Mouse (Mus musculus) heart, embryonic 12.5 days (tissue): ENCODE results near the gene Eef2k. TPM values are rescaled to one million over a fixed set of nuclear protein-coding genes. Genes with fewer than 3 reads are reported as not detected.
"Not testable (repeated sequence)": the region's sequence is repeated elsewhere in the genome, so short reads cannot be mapped to it uniquely, and the experiment has no call there.

Source experiments
- ATAC-seq: fragments of 200-750 bp; cut with Nextera tagmentation; 2 replicates; pipeline ENCODE4 v1.8.0; 2017; ENCODE audit warnings: moderate TSS enrichment, moderate library complexity; ENCODE audit not compliant: insufficient number of reproducible peaks, low FRiP score
- H3K27ac ChIP-seq: fragments of 300-500 bp; sonication (generic); 2 replicates; pipeline ENCODE4 v1.5.1; 2016; ENCODE audit warnings: mild to moderate bottlenecking, moderate library complexity; ENCODE audit not compliant: poor library complexity, severe bottlenecking
- H3K27me3 ChIP-seq: fragments of 300-500 bp; sonication (generic); replicated peaks from 2 replicates; pipeline ENCODE4 v1.6.1; 2016; ENCODE audit warnings: mild to moderate bottlenecking, moderate library complexity
- H3K36me3 ChIP-seq: fragments of 300-500 bp; sonication (generic); 2 replicates; pipeline ENCODE4 v1.6.1; 2016; ENCODE audit warnings: mild to moderate bottlenecking, moderate library complexity
- H3K4me1 ChIP-seq: fragments of 300-500 bp; sonication (generic); replicated peaks from 2 replicates; pipeline ENCODE4 v1.6.1; 2016; ENCODE audit warnings: mild to moderate bottlenecking
- H3K4me2 ChIP-seq: fragments of 300-500 bp; sonication (generic); 2 replicates; pipeline ENCODE4 v1.6.1; 2016; ENCODE audit warnings: mild to moderate bottlenecking, moderate library complexity
- H3K4me3 ChIP-seq: fragments of 300-500 bp; sonication (generic); 2 replicates; pipeline ENCODE4 v1.5.1; 2016; ENCODE audit warnings: mild to moderate bottlenecking
- H3K9ac ChIP-seq: fragments of 300-500 bp; sonication (generic); 2 replicates; pipeline ENCODE4 v1.6.1; 2016; ENCODE audit warnings: mild to moderate bottlenecking, moderate library complexity
- H3K9me3 ChIP-seq: fragments of 300-500 bp; sonication (generic); replicated peaks from 2 replicates; pipeline ENCODE4 v1.6.1; 2016; ENCODE audit warnings: mild to moderate bottlenecking, moderate library complexity
- WGBS: fragments of 180-500 bp; shearing (Covaris S2); methylation state at CpG from one replicate; pipeline ENCODE4 v1.1.7; 2016; 5-methylcytosine and 5-hydroxymethylcytosine counted together
- polyA plus RNA-seq: library from polyadenylated mRNA; unstranded; fragments of >200 nt; fragmentation: Nextera tagmentation; extraction: Ambion mirVana; gene quantifications from 2 replicates; pipeline ENCODE4 v1.2.1, GENCODE M21; 2016

Gene Eef2k
- polyA plus RNA-seq, 1 experiment from 2014 or later = 14.9 TPM

DNA sequence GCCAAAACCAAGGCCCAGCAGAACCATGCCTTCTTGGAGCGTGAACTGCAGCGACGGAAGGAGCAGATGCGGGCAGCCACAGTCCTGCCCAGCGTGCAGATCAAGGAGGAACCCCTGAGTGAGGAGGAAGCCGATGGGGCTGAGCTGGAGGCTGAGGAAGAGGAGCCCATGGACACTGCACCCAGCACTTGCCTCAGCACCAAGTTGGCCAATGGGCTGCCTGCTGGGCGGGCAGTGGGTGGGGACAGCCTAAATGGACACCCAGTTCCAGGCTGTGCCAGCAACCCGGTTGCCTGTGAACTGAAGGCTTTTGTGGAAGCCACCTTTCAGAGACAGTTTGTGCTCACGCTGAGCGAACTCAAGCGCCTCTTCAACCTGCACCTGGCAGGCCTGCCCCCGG lies 97.7 kb downstream of the Eef2k start:
- 89% methylated on average over 12 of the region's 12 CpGs for WGBS
- no peak overlapping the region for H3K27ac ChIP-seq

DNA sequence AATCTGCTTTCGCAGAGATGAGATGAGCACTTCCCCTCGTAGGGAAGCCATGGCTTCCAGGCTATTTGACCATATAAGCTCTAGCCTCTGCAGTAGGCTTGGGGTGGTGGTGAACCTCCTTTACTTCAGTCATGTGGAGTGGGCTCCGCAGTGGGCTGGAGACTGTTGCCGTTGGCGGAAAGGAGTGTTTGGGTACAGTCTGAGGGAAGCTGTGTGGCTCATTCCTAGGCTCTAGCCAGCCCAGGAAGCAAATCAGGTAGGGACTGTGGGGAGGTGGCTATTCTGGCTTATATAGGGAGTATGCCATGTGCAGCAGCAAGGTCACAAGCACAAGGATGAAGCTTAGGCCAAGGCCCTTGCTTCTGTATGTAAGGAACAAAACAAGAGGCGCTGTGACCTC lies 98.6 kb downstream of the Eef2k start:
- Histone ChIP-seq H3K4me2 (no peak overlapping the region), H3K9me3 (no peaks in the 10 kb centered on the region), H3K27ac (no peak overlapping the region), H3K4me1 (no peaks in the 10 kb centered on the region), H3K36me3 (peaks cover 90% of the 10 kb centered on the region), H3K27me3 (no peaks in the 10 kb centered on the region), H3K9ac (no peak overlapping the region), H3K4me3 (no peak overlapping the region)
- WGBS = 86% methylated on average over 6 of the region's 6 CpGs
- no peak for ATAC-seq

More for the DNA sequence above, 97.7 kb downstream of the Eef2k start:
- Histone ChIP-seq H3K9ac (no peak overlapping the region), H3K9me3 (no peaks in the 10 kb centered on the region), H3K27me3 (no peaks in the 10 kb centered on the region), H3K36me3 (peaks cover 94% of the 10 kb centered on the region), H3K4me2 (no peak overlapping the region), H3K4me3 (no peak overlapping the region), H3K4me1 (no peaks in the 10 kb centered on the region)
- ATAC-seq = no peak

DNA sequence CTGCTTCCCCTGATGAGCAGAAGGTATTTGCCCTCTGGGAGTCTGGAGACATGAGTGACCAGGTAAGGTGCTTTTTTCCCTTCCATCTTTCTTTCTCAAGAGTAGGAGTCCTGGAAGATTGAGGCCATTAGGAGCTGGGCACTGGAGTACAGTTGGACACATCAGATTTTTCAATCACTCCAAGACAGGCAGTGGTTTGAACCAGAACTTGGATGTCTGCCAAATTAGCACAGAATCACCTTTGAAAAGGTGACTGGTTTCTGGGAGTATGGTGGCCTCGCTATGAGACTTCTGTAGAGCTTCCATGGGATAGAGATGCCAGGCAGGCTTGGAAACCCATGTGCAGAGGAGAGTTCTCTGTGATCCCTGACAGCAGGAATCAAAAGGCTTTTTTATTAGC lies 99.9 kb downstream of the Eef2k start:
- WGBS = 77% methylated on average over 1 of the region's 1 CpGs

DNA sequence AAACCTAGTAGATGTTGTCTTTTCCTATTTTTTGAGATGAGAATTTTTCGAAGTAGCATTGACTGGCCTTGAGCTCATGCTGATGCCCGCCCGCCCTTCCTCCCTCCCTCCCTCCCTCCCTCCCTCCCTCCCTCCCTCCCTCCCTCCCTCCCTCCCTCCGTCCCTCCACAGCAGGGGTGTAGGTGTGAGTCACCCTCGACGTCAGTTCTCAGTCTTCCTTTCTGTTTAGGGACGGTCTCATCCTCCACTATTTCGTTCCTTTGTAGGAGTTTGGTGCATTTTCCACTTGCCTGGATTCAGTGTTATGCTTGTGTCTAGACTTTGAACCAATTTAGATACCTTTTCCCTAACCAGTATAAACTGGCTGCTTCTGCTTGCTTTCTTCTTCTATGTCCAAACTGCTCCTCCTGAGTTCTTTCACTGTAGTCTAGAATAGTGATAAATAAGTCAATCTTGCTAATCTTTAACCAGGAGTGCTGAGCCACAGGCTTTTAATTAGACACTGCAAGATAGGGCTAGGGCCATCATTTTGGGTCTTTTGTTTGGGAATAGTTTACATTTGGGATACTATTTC lies 101.4 kb downstream of the Eef2k start:
- H3K4me3 ChIP-seq = no peak overlapping the region
- no peak overlapping the region for H3K9ac ChIP-seq
- no peaks in the 10 kb centered on the region for H3K4me1 ChIP-seq
- H3K27me3 ChIP-seq = no peaks in the 10 kb centered on the region
- 68% methylated on average over 7 of the region's 8 CpGs for WGBS
- ATAC-seq = no peak
- H3K27ac ChIP-seq = no peak overlapping the region
- no peak overlapping the region for H3K4me2 ChIP-seq
- no peaks in the 10 kb centered on the region for H3K9me3 ChIP-seq
- H3K36me3 ChIP-seq = peaks cover 79% of the 10 kb centered on the region

More for the DNA sequence above, 99.9 kb downstream of the Eef2k start:
- no peaks in the 10 kb centered on the region for H3K9me3 ChIP-seq
- H3K9ac ChIP-seq = no peak overlapping the region
- peaks cover 83% of the 10 kb centered on the region for H3K36me3 ChIP-seq
- no peak overlapping the region for H3K27ac ChIP-seq
- ATAC-seq = no peak
- no peaks in the 10 kb centered on the region for H3K27me3 ChIP-seq
- H3K4me2 ChIP-seq = no peak overlapping the region
- no peaks in the 10 kb centered on the region for H3K4me1 ChIP-seq
- H3K4me3 ChIP-seq = no peak overlapping the region

DNA sequence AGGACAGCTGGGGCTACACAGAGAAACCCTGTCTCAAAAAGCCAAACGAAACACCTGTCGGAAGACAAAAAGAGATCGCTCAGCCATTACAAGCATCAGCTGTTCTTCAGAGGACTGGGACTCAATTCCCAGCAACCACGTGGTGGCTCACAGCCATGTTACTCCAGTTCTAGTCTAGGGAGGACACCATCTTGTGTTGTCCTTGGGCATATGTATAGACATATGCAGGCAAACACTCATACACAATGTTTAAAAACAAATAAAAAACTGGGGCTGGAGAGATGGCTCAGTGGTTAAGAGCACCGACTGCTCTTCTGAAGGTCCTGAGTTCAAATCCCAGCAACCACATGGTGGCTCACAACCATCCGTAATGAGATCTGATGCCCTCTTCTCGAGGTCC lies 111.0 kb downstream of the Eef2k start:
- not testable (repeated sequence) for ATAC-seq, H3K4me3 ChIP-seq, H3K4me1 ChIP-seq, H3K4me2 ChIP-seq, H3K27me3 ChIP-seq, H3K9ac ChIP-seq, H3K9me3 ChIP-seq, H3K27ac ChIP-seq
- 87% methylated on average over 7 of the region's 7 CpGs for WGBS
- peaks cover 49% of the 10 kb centered on the region for H3K36me3 ChIP-seq

Other genes with a start within 250 kb of the Eef2k start
- 409 and 430 TPM in 2 replicates for gene Uqcrc2, start 207.7 kb upstream of the Eef2k start, polyA plus RNA-seq
- 0.27 and 0.39 TPM in 2 replicates for gene Pdzd9, start 172.5 kb upstream of the Eef2k start, polyA plus RNA-seq
- gene Mosmo, start 165.2 kb upstream of the Eef2k start, polyA plus RNA-seq = 15.4 and 16.1 TPM in 2 replicates
- gene Vwa3a, start 103.5 kb upstream of the Eef2k start, polyA plus RNA-seq = 0.98 and 1.3 TPM in 2 replicates
- gene Gm5737, start 30.5 kb upstream of the Eef2k start, polyA plus RNA-seq = not detected in 2 replicates
- gene Polr3e, start 74.9 kb downstream of the Eef2k start, polyA plus RNA-seq = 24.4 and 25.9 TPM in 2 replicates
- gene Cdr2, start 139.5 kb downstream of the Eef2k start, polyA plus RNA-seq = 16.1 and 17.8 TPM in 2 replicates
- gene Mfsd13b, start 139.7 kb downstream of the Eef2k start, polyA plus RNA-seq = 0.43 and 0.45 TPM in 2 replicates
- gene Mettl9, start 191.6 kb downstream of the Eef2k start, polyA plus RNA-seq = 116 TPM in 2 replicates
- gene Igsf6, start 231.7 kb downstream of the Eef2k start, polyA plus RNA-seq = 0.50 and 1.0 TPM in 2 replicates
- gene Otoa, start 238.8 kb downstream of the Eef2k start, polyA plus RNA-seq = 0.26 TPM in 1 of 2 replicates, not detected in the other